Mouse (Mus musculus): Measurements from ENCODE around the gene Rpgrip1l. TPM values are rescaled to one million over a fixed set of nuclear protein-coding genes. Genes with fewer than 3 reads are reported as not detected.
A peak's percentile ranks its signal among the peaks of the same experiment; 100 is the strongest.

Rpgrip1l gene
- polyA plus RNA-seq, 1 experiment from 2014 or later = 14.7 TPM

DNA sequence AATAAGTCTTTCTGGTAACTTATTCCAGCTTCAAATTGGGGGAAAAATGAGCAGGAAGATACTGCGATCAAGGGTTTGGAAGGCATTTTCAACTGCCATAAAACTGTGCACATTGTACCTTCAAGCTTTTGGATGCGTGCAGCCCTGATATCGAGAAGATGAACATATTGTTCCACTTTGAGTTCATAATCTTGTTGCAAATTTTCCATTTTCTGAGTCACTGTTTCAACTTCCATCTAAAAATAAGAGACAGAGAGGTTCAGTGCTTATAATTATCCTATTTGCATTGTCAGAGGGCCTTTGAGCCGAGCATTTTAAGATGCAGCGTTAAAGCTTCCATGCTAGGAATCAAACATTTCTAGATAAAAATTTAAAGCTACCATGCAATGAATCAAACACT is 39.6 kb downstream of the Rpgrip1l start:
- WGBS = 93% methylated on average over 5 of the region's 5 CpGs
- H3K36me3 ChIP-seq (ENCODE audit: control insufficient read depth, insufficient read depth, low read length) = peaks cover 20% of the 10 kb centered on the region; the same call in 1 of the 2 replicates

DNA sequence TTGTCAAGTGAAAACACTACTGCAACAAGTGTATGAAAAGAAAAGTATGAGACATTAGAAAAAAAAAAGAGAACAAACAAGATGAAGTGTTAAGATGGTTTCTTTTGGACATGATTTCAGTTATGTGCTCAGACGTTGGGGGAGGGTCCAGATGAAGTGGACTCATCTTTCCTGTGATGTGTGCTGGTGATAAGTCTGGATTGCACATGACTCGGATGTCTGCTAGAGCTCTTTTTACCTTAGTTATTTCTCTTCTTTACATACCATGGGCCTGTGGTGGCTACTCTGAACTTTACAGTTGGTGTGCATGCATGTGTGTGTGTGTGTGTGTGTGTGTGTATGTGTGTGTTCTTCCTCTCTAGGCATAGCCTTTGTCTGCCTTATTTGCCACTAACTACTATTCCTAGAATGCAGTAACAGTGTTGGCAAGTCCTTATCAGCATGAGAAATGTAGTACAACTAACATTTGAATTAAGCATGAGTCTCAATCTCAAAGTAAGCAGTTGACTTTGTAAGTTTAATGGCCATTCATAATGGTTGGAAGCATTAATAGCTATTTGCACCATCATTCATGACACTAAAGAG is 43.6 kb downstream of the Rpgrip1l start:
- Histone ChIP-seq H3K27ac (ENCODE audit: low read depth, low read length) (no peak overlapping the region), H3K4me3 (ENCODE audit: low read depth, low read length) (no peak overlapping the region), H3K9ac (ENCODE audit: low read length) (no peak overlapping the region), H3K36me3 (ENCODE audit: control insufficient read depth, insufficient read depth, low read length) (0 out of 2 replicates have a peak, but pooled peaks cover 17% of the 10 kb centered on the region), H3K27me3 (replicated peaks; ENCODE audit: control insufficient read depth, insufficient read depth, low read length) (no peaks in the 10 kb centered on the region), H3K9me3 (replicated peaks; ENCODE audit: control insufficient read depth, low read length) (no peaks in the 10 kb centered on the region), H3K4me2 (ENCODE audit: low read length) (no peak overlapping the region), H3K4me1 (ENCODE audit: control insufficient read depth, insufficient read depth, low read length) (no peaks in the 10 kb centered on the region)
- ATAC-seq (no peak), DNase-seq (ENCODE audit: low spot score) (no peak)
- 84% methylated on average over 2 of the region's 2 CpGs for WGBS

More for the DNA sequence above, 39.6 kb downstream of the Rpgrip1l start:
- DNase-seq (ENCODE audit: low spot score) (no peak), ATAC-seq (no peak)
- Histone ChIP-seq H3K27me3 (replicated peaks; ENCODE audit: control insufficient read depth, insufficient read depth, low read length) (no peaks in the 10 kb centered on the region), H3K27ac (ENCODE audit: low read depth, low read length) (no peak overlapping the region), H3K4me2 (ENCODE audit: low read length) (no peak overlapping the region), H3K4me1 (ENCODE audit: control insufficient read depth, insufficient read depth, low read length) (no peaks in the 10 kb centered on the region), H3K9me3 (replicated peaks; ENCODE audit: control insufficient read depth, low read length) (no peaks in the 10 kb centered on the region), H3K9ac (ENCODE audit: low read length) (no peak overlapping the region), H3K4me3 (ENCODE audit: low read depth, low read length) (no peak overlapping the region)

DNA sequence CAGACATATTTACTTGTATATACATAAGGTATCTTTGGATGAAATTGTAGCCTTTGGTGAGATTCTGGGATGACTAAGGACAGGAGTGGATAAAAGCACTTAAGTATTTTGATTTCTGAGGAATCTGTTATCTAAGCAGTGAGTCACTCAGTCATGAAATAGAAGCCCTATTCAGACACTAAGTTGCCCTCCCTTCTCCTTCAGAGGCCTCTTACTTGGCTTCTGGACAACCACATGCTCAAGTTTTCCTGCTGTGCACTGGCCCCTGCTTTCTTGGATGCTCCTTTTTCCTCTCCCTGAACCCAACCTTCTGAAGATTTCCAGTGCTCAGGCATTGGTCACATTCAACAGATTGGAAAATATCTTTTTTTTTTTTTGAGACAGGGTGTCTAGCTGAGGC is 48.5 kb downstream of the Rpgrip1l start:
- Histone ChIP-seq H3K9ac (ENCODE audit: low read length) (no peak overlapping the region), H3K27me3 (replicated peaks; ENCODE audit: control insufficient read depth, insufficient read depth, low read length) (no peaks in the 10 kb centered on the region), H3K4me2 (ENCODE audit: low read length) (no peak overlapping the region), H3K9me3 (replicated peaks; ENCODE audit: control insufficient read depth, low read length) (no peaks in the 10 kb centered on the region), H3K4me1 (ENCODE audit: control insufficient read depth, insufficient read depth, low read length) (no peaks in the 10 kb centered on the region), H3K4me3 (ENCODE audit: low read depth, low read length) (no peak overlapping the region), H3K36me3 (ENCODE audit: control insufficient read depth, insufficient read depth, low read length) (0 out of 2 replicates have a peak, but pooled peaks cover 2% of the 10 kb centered on the region), H3K27ac (ENCODE audit: low read depth, low read length) (no peak overlapping the region)
- no peak for ATAC-seq
- DNase-seq (ENCODE audit: low spot score) = no peak

- Histone ChIP-seq H3K4me1 (ENCODE audit: control insufficient read depth, insufficient read depth, low read length) (no peaks in the 10 kb centered on the region), H3K27me3 (replicated peaks; ENCODE audit: control insufficient read depth, insufficient read depth, low read length) (no peaks in the 10 kb centered on the region), H3K4me2 (ENCODE audit: low read length) (no peak overlapping the region), H3K27ac (ENCODE audit: low read depth, low read length) (no peak overlapping the region), H3K9ac (ENCODE audit: low read length) (no peak overlapping the region), H3K9me3 (replicated peaks; ENCODE audit: control insufficient read depth, low read length) (no peaks in the 10 kb centered on the region), H3K36me3 (ENCODE audit: control insufficient read depth, insufficient read depth, low read length) (no peaks in the 10 kb centered on the region), H3K4me3 (ENCODE audit: low read depth, low read length) (no peak overlapping the region)
- DNase-seq (ENCODE audit: low spot score) (no peak), ATAC-seq (no peak)
- 86% methylated on average over 3 of the region's 3 CpGs for WGBS
Measured at GRCm38 (mm10) chr8:91263939-91264338, 49.1 kb downstream of the Rpgrip1l start.

- H3K9me3 ChIP-seq (replicated peaks; ENCODE audit: control insufficient read depth, low read length) = no peaks in the 10 kb centered on the region
- DNase-seq (ENCODE audit: low spot score) = no peak
- H3K9ac ChIP-seq (ENCODE audit: low read length) = no peak overlapping the region
- H3K27ac ChIP-seq (ENCODE audit: low read depth, low read length) = no peak overlapping the region
- no peaks in the 10 kb centered on the region for H3K4me1 ChIP-seq (ENCODE audit: control insufficient read depth, insufficient read depth, low read length)
- no peaks in the 10 kb centered on the region for H3K27me3 ChIP-seq (replicated peaks; ENCODE audit: control insufficient read depth, insufficient read depth, low read length)
- WGBS = 67% methylated on average over 2 of the region's 2 CpGs
- ATAC-seq = no peak
- no peaks in the 10 kb centered on the region for H3K36me3 ChIP-seq (ENCODE audit: control insufficient read depth, insufficient read depth, low read length)
- no peak overlapping the region for H3K4me2 ChIP-seq (ENCODE audit: low read length)
- no peak overlapping the region for H3K4me3 ChIP-seq (ENCODE audit: low read depth, low read length)
Measured at GRCm38 (mm10) chr8:91261598-91261997, 51.5 kb downstream of the Rpgrip1l start.

DNA sequence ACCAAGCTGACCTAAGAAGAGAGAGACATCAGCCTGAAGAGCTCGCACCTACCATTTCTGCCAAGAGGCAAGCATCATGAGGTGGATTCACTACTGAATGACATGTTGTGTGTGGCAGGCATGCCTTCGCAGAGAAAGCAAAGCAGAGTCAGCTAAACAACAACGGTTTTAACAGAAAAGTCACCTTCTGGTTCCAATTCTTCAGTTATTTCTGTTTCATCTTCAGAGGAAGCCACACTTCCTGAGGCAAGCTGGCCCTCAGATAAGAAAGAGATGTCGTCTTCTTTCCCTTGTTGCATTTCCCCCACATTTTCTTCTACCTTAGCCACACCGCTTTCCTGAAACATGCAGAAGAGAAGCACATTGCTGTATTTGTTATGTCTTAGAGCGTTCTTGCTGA is 62.1 kb downstream of the Rpgrip1l start:
- H3K9me3 ChIP-seq (replicated peaks; ENCODE audit: control insufficient read depth, low read length) = no peaks in the 10 kb centered on the region
- H3K4me2 ChIP-seq (ENCODE audit: low read length) = no peak overlapping the region
- H3K4me3 ChIP-seq (ENCODE audit: low read depth, low read length) = no peak overlapping the region
- 95% methylated on average over 6 of the region's 6 CpGs for WGBS
- no peaks in the 10 kb centered on the region for H3K27me3 ChIP-seq (replicated peaks; ENCODE audit: control insufficient read depth, insufficient read depth, low read length)
- H3K9ac ChIP-seq (ENCODE audit: low read length) = no peak overlapping the region
- no peaks in the 10 kb centered on the region for H3K4me1 ChIP-seq (ENCODE audit: control insufficient read depth, insufficient read depth, low read length)
- peaks cover 11% of the 10 kb centered on the region for H3K36me3 ChIP-seq (ENCODE audit: control insufficient read depth, insufficient read depth, low read length)
- no peak overlapping the region for H3K27ac ChIP-seq (ENCODE audit: low read depth, low read length)
- ATAC-seq (no peak), DNase-seq (ENCODE audit: low spot score) (no peak)

- DNase-seq (ENCODE audit: low spot score) (peak; percentile 32), ATAC-seq (no peak)
- Histone ChIP-seq H3K4me1 (ENCODE audit: control insufficient read depth, insufficient read depth, low read length) (no peaks in the 10 kb centered on the region), H3K36me3 (ENCODE audit: control insufficient read depth, insufficient read depth, low read length) (peaks cover 11% of the 10 kb centered on the region), H3K4me2 (ENCODE audit: low read length) (no peak overlapping the region), H3K9me3 (replicated peaks; ENCODE audit: control insufficient read depth, low read length) (no peaks in the 10 kb centered on the region), H3K9ac (ENCODE audit: low read length) (no peak overlapping the region), H3K27ac (ENCODE audit: low read depth, low read length) (no peak overlapping the region), H3K27me3 (replicated peaks; ENCODE audit: control insufficient read depth, insufficient read depth, low read length) (no peaks in the 10 kb centered on the region), H3K4me3 (ENCODE audit: low read depth, low read length) (no peak overlapping the region)
- 88% methylated on average over 9 of the region's 9 CpGs for WGBS
Measured at GRCm38 (mm10) chr8:91249758-91250466, 63.1 kb downstream of the Rpgrip1l start.

DNA sequence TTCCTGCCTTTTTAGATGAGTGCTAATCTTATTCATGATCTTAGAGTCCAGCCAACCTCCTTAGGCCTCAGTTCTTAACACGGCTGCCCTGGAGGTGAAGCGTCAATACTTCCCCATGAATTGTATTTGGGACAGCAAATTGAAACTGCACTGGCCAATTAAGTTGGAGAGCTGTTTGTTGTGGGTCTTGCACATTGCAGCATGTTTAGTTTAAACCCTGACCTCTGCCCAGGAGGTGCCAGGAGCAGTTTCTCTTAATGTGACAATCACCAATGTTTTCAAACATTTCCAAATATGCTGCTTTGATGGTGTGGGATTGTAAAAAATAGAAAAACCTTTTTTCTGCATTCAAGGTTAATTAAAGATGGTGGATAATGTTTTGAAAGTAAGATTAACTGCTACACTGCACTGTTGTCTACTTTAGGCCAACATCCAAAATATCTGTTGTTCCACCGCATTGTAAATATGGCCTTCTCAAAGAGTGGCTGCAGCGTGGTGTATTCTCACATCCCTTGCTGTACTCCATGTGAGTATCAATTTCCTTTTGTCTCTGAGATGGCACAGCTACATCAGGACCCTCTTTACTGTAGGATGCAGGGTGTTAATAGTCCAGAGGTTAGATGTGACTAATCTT is 67.1 kb downstream of the Rpgrip1l start:
- no peaks in the 10 kb centered on the region for H3K9me3 ChIP-seq (replicated peaks; ENCODE audit: control insufficient read depth, low read length)
- H3K9ac ChIP-seq (ENCODE audit: low read length) = no peak overlapping the region
- DNase-seq (ENCODE audit: low spot score) (no peak), ATAC-seq (no peak)
- H3K36me3 ChIP-seq (ENCODE audit: control insufficient read depth, insufficient read depth, low read length) = peaks cover 7% of the 10 kb centered on the region
- no peaks in the 10 kb centered on the region for H3K27me3 ChIP-seq (replicated peaks; ENCODE audit: control insufficient read depth, insufficient read depth, low read length)
- peaks cover 2% of the 10 kb centered on the region for H3K4me1 ChIP-seq (ENCODE audit: control insufficient read depth, insufficient read depth, low read length)
- WGBS = 52% methylated on average over 4 of the region's 4 CpGs
- no peak overlapping the region for H3K4me3 ChIP-seq (ENCODE audit: low read depth, low read length)
- no peak overlapping the region for H3K4me2 ChIP-seq (ENCODE audit: low read length)
- no peak overlapping the region for H3K27ac ChIP-seq (ENCODE audit: low read depth, low read length)

- H3K27me3 ChIP-seq (replicated peaks; ENCODE audit: control insufficient read depth, insufficient read depth, low read length) = no peaks in the 10 kb centered on the region
- 73% methylated on average over 1 of the region's 1 CpGs for WGBS
- H3K9me3 ChIP-seq (replicated peaks; ENCODE audit: control insufficient read depth, low read length) = no peaks in the 10 kb centered on the region
- H3K4me1 ChIP-seq (ENCODE audit: control insufficient read depth, insufficient read depth, low read length) = peaks cover 2% of the 10 kb centered on the region
- H3K9ac ChIP-seq (ENCODE audit: low read length) = no peak overlapping the region
- no peak overlapping the region for H3K4me2 ChIP-seq (ENCODE audit: low read length)
- no peak overlapping the region for H3K27ac ChIP-seq (ENCODE audit: low read depth, low read length)
- ATAC-seq = no peak
- no peaks in the 10 kb centered on the region for H3K36me3 ChIP-seq (ENCODE audit: control insufficient read depth, insufficient read depth, low read length)
- no peak overlapping the region for H3K4me3 ChIP-seq (ENCODE audit: low read depth, low read length)
- DNase-seq (ENCODE audit: low spot score) = no peak
Measured at GRCm38 (mm10) chr8:91242721-91243120, 70.3 kb downstream of the Rpgrip1l start.
